Mouse (Mus musculus) megakaryocyte-erythroid progenitor cell, adult 5-6 weeks (primary cell): Measurements from ENCODE around the gene Nfix. TPM values are rescaled to one million over a fixed set of nuclear protein-coding genes. Genes with fewer than 3 reads are reported as not detected.

ENCODE experiments used
- ATAC-seq: replicated peaks from 2 replicates; pipeline ENCODE4 v1.8.0; 2016; ENCODE audit warnings: mild to moderate bottlenecking, inconsistent platforms; ENCODE audit not compliant: severe bottlenecking, poor library complexity, low FRiP score, low TSS enrichment
- total RNA-seq, 2 experiments: library from RNA; stranded (forward) in 1 of 2; stranded (reverse) in 1 of 2; fragments of 200-1000, 215-1000 nt in 1 of 2; fragments of >200 nt in 1 of 2; fragmentation: Nextera tagmentation in 1 of 2; gene quantifications; 2 replicates each; pipeline ENCODE4 v1.2.3; 2014 to 2017

Nfix gene
- total RNA-seq, 2 experiments from 2014 or later = 26.0 to 73.4 TPM

- ATAC-seq = peak; percentile 66
These were observed 137.5 kb downstream of the Nfix start, which contains the start of gene Ier2 for GRCm38 (mm10) chr8:84662581-84663065. Gene Ier2, minus strand, starts transcription at chr8:84662852.

GRCm38 (mm10) chr8:84661961-84662571 is 138.1 kb downstream of the Nfix start:
- peak; percentile 2; the same call in 1 of the 2 replicates for ATAC-seq

DNA sequence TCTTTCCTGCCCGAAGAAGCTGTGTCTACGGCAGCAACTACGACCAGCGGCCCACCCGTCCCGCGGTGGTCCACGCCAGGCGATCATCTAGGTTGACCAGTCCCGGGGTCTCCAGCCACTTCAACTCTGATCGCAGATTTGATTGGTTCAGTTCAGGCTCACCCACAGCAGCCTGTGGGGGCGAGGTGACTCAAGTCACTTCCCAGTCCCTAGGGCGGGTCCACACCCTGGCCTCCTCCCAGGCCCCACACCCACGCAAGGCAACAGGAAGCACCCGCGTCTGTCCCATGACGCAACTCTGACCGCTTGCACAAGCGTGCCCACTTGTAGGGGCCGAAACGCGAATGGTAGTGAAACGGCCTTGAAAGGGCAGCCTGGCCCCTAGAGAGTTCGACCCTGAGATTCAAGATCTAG is 138.7 kb downstream of the Nfix start:
- ATAC-seq = 0 out of 2 replicates have a peak, but pooled peaks have one; percentile 7

GRCm38 (mm10) chr8:84660819-84661457 is 139.2 kb downstream of the Nfix start:
- ATAC-seq = no peak

- ATAC-seq = 0 out of 2 replicates have a peak, but pooled peaks have one; percentile 5
These were observed 140.0 kb downstream of the Nfix start for GRCm38 (mm10) chr8:84659936-84660818.

GRCm38 (mm10) chr8:84658951-84659350 is 141.2 kb downstream of the Nfix start:
- no peak for ATAC-seq

DNA sequence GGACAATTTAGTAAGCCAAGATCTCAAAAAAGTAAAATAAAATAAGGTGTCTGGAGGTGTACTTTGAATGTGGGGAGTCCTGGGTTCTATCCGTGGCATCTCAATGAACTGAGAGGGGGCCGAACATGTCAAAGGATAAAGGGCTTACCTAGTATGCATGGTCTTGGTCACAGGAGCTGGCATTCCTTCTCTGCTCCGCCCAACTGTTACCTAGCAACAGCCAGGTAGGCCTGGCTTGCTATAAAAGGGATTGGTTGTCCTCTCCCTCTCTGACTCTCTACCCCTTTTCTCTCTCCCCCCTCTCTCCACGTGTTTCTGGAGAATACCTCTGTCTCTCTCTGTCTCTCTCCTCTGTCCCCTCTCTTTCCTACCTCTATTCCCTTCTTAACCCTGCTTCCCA is 142.5 kb downstream of the Nfix start:
- ATAC-seq = no peak

- ATAC-seq = no peak
These were observed 142.9 kb downstream of the Nfix start for GRCm38 (mm10) chr8:84657203-84657602.

DNA sequence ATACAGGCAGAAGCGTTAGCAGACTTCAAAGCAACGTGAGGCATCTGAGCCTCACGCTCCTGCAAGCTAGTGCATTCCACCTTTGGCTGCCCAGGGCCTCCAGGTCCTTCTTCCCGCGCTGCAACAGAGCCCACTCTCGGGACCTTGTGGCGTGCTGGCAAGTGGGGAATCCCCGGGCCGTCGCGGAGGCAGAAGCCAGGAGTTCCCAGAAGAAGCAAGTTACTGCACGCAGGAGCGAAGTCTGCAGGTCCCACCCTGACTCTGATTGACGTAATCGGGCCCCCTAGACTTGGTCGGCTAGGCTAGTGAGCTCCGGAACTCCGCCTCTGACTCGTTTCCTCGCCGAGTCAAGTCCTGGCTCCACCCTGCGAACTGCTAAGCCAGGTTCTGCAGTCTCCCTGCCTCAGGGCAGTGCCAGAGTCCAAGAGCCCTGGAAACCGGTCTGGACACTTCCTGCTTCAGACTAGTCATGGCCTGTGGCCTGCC is 143.5 kb downstream of the Nfix start:
- peak; percentile 69 for ATAC-seq

DNA sequence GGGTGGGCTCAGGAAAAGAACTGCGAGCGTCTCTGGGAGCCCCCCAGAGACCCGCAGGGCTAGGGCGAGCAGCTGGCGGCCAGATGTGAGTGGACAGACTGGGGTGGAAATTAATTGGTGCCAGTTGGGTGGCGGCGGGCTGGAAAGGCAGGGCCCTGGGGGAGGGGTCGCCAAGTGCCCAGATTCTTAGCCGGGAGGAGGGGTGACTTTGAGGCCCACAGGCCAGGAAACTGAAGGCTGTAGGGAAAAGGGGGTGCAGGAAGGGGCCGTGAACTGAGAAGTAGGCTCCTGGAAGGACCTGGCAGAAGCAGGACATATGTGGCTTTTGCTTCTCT is 144.0 kb downstream of the Nfix start:
- no peak for ATAC-seq

DNA sequence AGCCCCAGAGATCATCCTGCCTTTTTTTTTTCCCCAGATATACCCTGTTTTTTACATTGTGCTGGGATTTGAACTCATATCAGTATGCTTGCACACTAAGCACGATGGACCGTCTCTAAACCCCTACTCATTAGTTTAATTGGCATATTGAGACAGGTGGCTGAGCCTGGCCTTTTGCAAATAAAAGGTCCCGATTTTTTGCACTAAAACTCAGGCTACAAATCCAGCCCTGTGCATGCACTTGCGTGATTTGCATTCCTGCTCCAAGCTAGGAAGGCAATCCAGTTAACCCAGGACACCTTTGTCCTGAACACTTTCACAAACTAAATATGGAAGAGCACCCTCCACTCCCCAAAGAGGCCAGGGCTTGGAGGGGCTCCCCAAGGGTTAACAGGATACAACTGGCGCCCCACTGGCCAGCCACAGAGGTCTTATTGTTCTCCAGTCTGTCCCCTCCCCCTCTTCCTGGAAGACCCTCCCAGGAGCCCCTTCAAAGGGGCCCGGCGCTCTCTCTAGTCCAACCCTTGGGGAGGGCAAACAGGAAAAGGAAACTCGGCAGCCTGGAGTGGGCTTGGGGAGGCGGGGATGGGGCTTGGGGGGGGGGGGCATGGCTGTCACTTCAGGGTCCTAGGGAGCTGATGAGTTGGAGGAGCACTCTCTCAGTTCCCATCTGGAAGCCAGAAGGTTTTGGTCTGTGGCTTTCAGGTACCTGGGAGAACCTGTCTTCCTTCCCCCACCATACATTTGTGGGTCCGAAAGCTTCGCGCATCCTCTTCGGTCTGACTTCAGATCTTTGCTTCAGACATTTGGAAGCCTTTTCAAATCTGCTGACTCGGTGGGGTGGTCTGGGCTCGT is 144.6 kb downstream of the Nfix start:
- ATAC-seq = no peak

- ATAC-seq = no peak
These were observed 145.5 kb downstream of the Nfix start for GRCm38 (mm10) chr8:84654597-84654996.

GRCm38 (mm10) chr8:84653092-84653631 is 147.0 kb downstream of the Nfix start:
- no peak for ATAC-seq

DNA sequence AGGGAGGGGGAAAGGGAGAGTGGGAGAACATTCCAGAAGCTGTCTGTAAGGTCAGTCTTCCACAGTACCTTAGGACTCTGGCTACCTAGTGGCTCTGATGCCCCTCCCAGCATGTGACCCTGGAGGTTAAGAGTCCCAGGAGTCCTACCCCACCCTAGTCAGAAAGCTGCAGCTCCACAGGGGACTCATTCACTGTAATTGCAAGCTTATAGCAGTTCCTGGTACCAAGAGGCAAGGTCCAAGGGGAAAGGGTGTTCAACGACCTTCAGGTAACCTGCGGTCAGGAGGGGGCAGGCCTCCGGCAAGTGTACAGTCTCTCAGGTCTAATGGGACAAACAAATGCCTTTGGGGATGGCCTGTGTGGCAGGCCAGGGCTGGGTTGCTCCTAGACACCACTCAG is 149.9 kb downstream of the Nfix start:
- ATAC-seq = no peak

Other genes starting within 250 kb of the Nfix start
- 23.2 and 27.2 TPM in 2 replicates for gene Ier2, start 137.5 kb downstream of the Nfix start, total RNA-seq (2014; fragmentation: Nextera tagmentation)
- 47.1 and 60.7 TPM in 2 replicates for gene Ier2, start 137.5 kb downstream of the Nfix start, total RNA-seq (2017)
- gene Trmt1, start 114.0 kb downstream of the Nfix start, total RNA-seq (2014; fragmentation: Nextera tagmentation) = 170 and 181 TPM in 2 replicates
- 94.9 and 126 TPM in 2 replicates for gene Trmt1, start 114.0 kb downstream of the Nfix start, total RNA-seq (2017)
- 71.6 and 76.7 TPM in 2 replicates for gene Nacc1, start 112.5 kb downstream of the Nfix start, total RNA-seq (2014; fragmentation: Nextera tagmentation)
- gene Nacc1, start 112.5 kb downstream of the Nfix start, total RNA-seq (2017) = 35.8 and 51.5 TPM in 2 replicates
- 44.2 and 65.2 TPM in 2 replicates for gene Lyl1, start 98.9 kb downstream of the Nfix start, total RNA-seq (2014; fragmentation: Nextera tagmentation)
- 9.5 and 10.1 TPM in 2 replicates for gene Lyl1, start 98.9 kb downstream of the Nfix start, total RNA-seq (2017)
- 25.7 and 28.1 TPM in 2 replicates for gene G430095P16Rik, start 77.3 kb downstream of the Nfix start, total RNA-seq (2014; fragmentation: Nextera tagmentation)
- gene G430095P16Rik, start 77.3 kb downstream of the Nfix start, total RNA-seq (2017) = 8.2 and 11.4 TPM in 2 replicates
- gene Dand5, start 22.5 kb upstream of the Nfix start, total RNA-seq (2014; fragmentation: Nextera tagmentation) = 4.7 TPM in 2 replicates
- 3.5 and 3.7 TPM in 2 replicates for gene Dand5, start 22.5 kb upstream of the Nfix start, total RNA-seq (2017)
- gene Gadd45gip1, start 31.2 kb upstream of the Nfix start, total RNA-seq (2014; fragmentation: Nextera tagmentation) = 28.3 and 31.1 TPM in 2 replicates
- 53.1 and 61.8 TPM in 2 replicates for gene Gadd45gip1, start 31.2 kb upstream of the Nfix start, total RNA-seq (2017)
- gene Rad23a, start 40.3 kb upstream of the Nfix start, total RNA-seq (2014; fragmentation: Nextera tagmentation) = 94.8 and 151 TPM in 2 replicates
- 38.4 and 43.7 TPM in 2 replicates for gene Rad23a, start 40.3 kb upstream of the Nfix start, total RNA-seq (2017)
- 286 and 320 TPM in 2 replicates for gene Calr, start 46.6 kb upstream of the Nfix start, total RNA-seq (2014; fragmentation: Nextera tagmentation)
- 1,361 and 1,527 TPM in 2 replicates for gene Calr, start 46.6 kb upstream of the Nfix start, total RNA-seq (2017)
- 101 and 104 TPM in 2 replicates for gene Farsa, start 56.6 kb upstream of the Nfix start, total RNA-seq (2014; fragmentation: Nextera tagmentation)
- gene Farsa, start 56.6 kb upstream of the Nfix start, total RNA-seq (2017) = 151 and 153 TPM in 2 replicates
- 101 and 135 TPM in 2 replicates for gene Syce2, start 71.8 kb upstream of the Nfix start, total RNA-seq (2014; fragmentation: Nextera tagmentation)
- gene Syce2, start 71.8 kb upstream of the Nfix start, total RNA-seq (2017) = 98.9 and 102 TPM in 2 replicates
- 34.7 and 51.0 TPM in 2 replicates for gene Gcdh, start 93.6 kb upstream of the Nfix start, total RNA-seq (2014; fragmentation: Nextera tagmentation)
- 37.0 and 42.9 TPM in 2 replicates for gene Gcdh, start 93.6 kb upstream of the Nfix start, total RNA-seq (2017)
- 193 and 197 TPM in 2 replicates for gene Klf1, start 101.6 kb upstream of the Nfix start, total RNA-seq (2014; fragmentation: Nextera tagmentation)
- gene Klf1, start 101.6 kb upstream of the Nfix start, total RNA-seq (2017) = 162 and 228 TPM in 2 replicates
- 29.1 and 38.8 TPM in 2 replicates for gene Dnase2a, start 108.2 kb upstream of the Nfix start, total RNA-seq (2014; fragmentation: Nextera tagmentation)
- 26.7 and 42.2 TPM in 2 replicates for gene Dnase2a, start 108.2 kb upstream of the Nfix start, total RNA-seq (2017)
- 0.45 TPM in 1 of 2 replicates, not detected in the other for gene Mast1, start 137.0 kb upstream of the Nfix start, total RNA-seq (2014; fragmentation: Nextera tagmentation)
- gene Mast1, start 137.0 kb upstream of the Nfix start, total RNA-seq (2017) = 0.42 TPM in 1 of 2 replicates, not detected in the other
- gene Rtbdn, start 146.6 kb upstream of the Nfix start, total RNA-seq (2014; fragmentation: Nextera tagmentation) = not detected in 2 replicates
- gene Rtbdn, start 146.6 kb upstream of the Nfix start, total RNA-seq (2017) = not detected in 2 replicates
- not detected in 2 replicates for gene Gm49661, start 169.1 kb upstream of the Nfix start, total RNA-seq (2014; fragmentation: Nextera tagmentation)
- not detected in 2 replicates for gene Gm49661, start 169.1 kb upstream of the Nfix start, total RNA-seq (2017)
- gene Prdx2, start 169.2 kb upstream of the Nfix start, total RNA-seq (2014; fragmentation: Nextera tagmentation) = 898 and 1,004 TPM in 2 replicates
- 1,011 and 1,021 TPM in 2 replicates for gene Prdx2, start 169.2 kb upstream of the Nfix start, total RNA-seq (2017)
- 198 and 202 TPM in 2 replicates for gene Rnaseh2a, start 169.4 kb upstream of the Nfix start, total RNA-seq (2014; fragmentation: Nextera tagmentation)
- gene Rnaseh2a, start 169.4 kb upstream of the Nfix start, total RNA-seq (2017) = 119 and 151 TPM in 2 replicates
- gene Junb, start 178.4 kb upstream of the Nfix start, total RNA-seq (2014; fragmentation: Nextera tagmentation) = 4.1 and 8.0 TPM in 2 replicates
- 57.8 and 74.2 TPM in 2 replicates for gene Junb, start 178.4 kb upstream of the Nfix start, total RNA-seq (2017)
- gene Hook2, start 190.3 kb upstream of the Nfix start, total RNA-seq (2014; fragmentation: Nextera tagmentation) = 7.7 and 9.6 TPM in 2 replicates
- 11.0 and 19.9 TPM in 2 replicates for gene Hook2, start 190.3 kb upstream of the Nfix start, total RNA-seq (2017)
- not detected in 2 replicates for gene Best2, start 214.2 kb upstream of the Nfix start, total RNA-seq (2014; fragmentation: Nextera tagmentation)
- not detected in 2 replicates for gene Best2, start 214.2 kb upstream of the Nfix start, total RNA-seq (2017)
- 77.3 and 82.3 TPM in 2 replicates for gene Asna1, start 224.9 kb upstream of the Nfix start, total RNA-seq (2014; fragmentation: Nextera tagmentation)
- 48.6 and 73.5 TPM in 2 replicates for gene Asna1, start 224.9 kb upstream of the Nfix start, total RNA-seq (2017)
- gene Trir, start 226.5 kb upstream of the Nfix start, total RNA-seq (2014; fragmentation: Nextera tagmentation) = 137 and 159 TPM in 2 replicates
- 342 and 455 TPM in 2 replicates for gene Trir, start 226.5 kb upstream of the Nfix start, total RNA-seq (2017)
- gene Tnpo2, start 236.6 kb upstream of the Nfix start, total RNA-seq (2014; fragmentation: Nextera tagmentation) = 42.2 and 68.5 TPM in 2 replicates
- 20.3 and 28.3 TPM in 2 replicates for gene Tnpo2, start 236.6 kb upstream of the Nfix start, total RNA-seq (2017)